Mouse (Mus musculus) CH12.LX (cell line): ENCODE data around the gene 6030408B16Rik. TPM values are rescaled to one million over a fixed set of nuclear protein-coding genes. Genes with fewer than 3 reads are reported as not detected.

Experiments used
- polyA plus RNA-seq: library from polyadenylated mRNA; unstranded; fragments of >175 nt; gene quantifications from 2 replicates; pipeline ENCODE4 v1.2.1, GENCODE M21; 2012; ENCODE audit warnings: low read depth; ENCODE audit not compliant: insufficient read length
- total RNA-seq, 2 experiments: library from RNA; depleted of rRNA; stranded (reverse); fragments of 300-350 nt in 1 of 2; fragments of >200 nt in 1 of 2; gene quantifications; 2 replicates each; pipeline ENCODE4 v1.2.3; 2012 to 2014

Gene 6030408B16Rik
- total and polyA plus RNA-seq, 3 experiments: 0.13 to 0.17 TPM; not detected in 1

Other genes starting within 250 kb of the 6030408B16Rik start
- gene Gm47841, start 245.8 kb upstream of the 6030408B16Rik start, total RNA-seq (2012; rRNA removed): not detected in 2 replicates
- gene Gm47841, start 245.8 kb upstream of the 6030408B16Rik start, total RNA-seq (2014; rRNA removed): not detected in 2 replicates
- gene Gm47841, start 245.8 kb upstream of the 6030408B16Rik start, polyA plus RNA-seq: not detected in 2 replicates
- gene Fignl2, start 214.6 kb upstream of the 6030408B16Rik start, total RNA-seq (2012; rRNA removed): not detected in 2 replicates
- not detected in 2 replicates for gene Fignl2, start 214.6 kb upstream of the 6030408B16Rik start, total RNA-seq (2014; rRNA removed)
- gene Fignl2, start 214.6 kb upstream of the 6030408B16Rik start, polyA plus RNA-seq: not detected in 2 replicates
- not detected in 2 replicates for gene Ankrd33, start 177.5 kb upstream of the 6030408B16Rik start, total RNA-seq (2012; rRNA removed)
- gene Ankrd33, start 177.5 kb upstream of the 6030408B16Rik start, total RNA-seq (2014; rRNA removed): not detected in 2 replicates
- gene Ankrd33, start 177.5 kb upstream of the 6030408B16Rik start, polyA plus RNA-seq: not detected in 2 replicates
- gene Acvrl1, start 164.7 kb upstream of the 6030408B16Rik start, total RNA-seq (2012; rRNA removed): 2.8 and 5.2 TPM in 2 replicates
- 4.0 and 6.3 TPM in 2 replicates for gene Acvrl1, start 164.7 kb upstream of the 6030408B16Rik start, total RNA-seq (2014; rRNA removed)
- gene Acvrl1, start 164.7 kb upstream of the 6030408B16Rik start, polyA plus RNA-seq: 9.5 and 10.3 TPM in 2 replicates
- gene Acvr1b, start 119.1 kb upstream of the 6030408B16Rik start, total RNA-seq (2012; rRNA removed): 3.3 and 4.8 TPM in 2 replicates
- gene Acvr1b, start 119.1 kb upstream of the 6030408B16Rik start, total RNA-seq (2014; rRNA removed): 2.6 and 2.9 TPM in 2 replicates
- gene Acvr1b, start 119.1 kb upstream of the 6030408B16Rik start, polyA plus RNA-seq: 2.7 TPM in 2 replicates
- gene Grasp, start 69.0 kb upstream of the 6030408B16Rik start, total RNA-seq (2012; rRNA removed): 2.9 and 6.7 TPM in 2 replicates
- 1.4 and 2.3 TPM in 2 replicates for gene Grasp, start 69.0 kb upstream of the 6030408B16Rik start, total RNA-seq (2014; rRNA removed)
- gene Grasp, start 69.0 kb upstream of the 6030408B16Rik start, polyA plus RNA-seq: 2.4 TPM in 2 replicates
- gene Nr4a1, start 38.9 kb upstream of the 6030408B16Rik start, total RNA-seq (2012; rRNA removed): 0.42 and 0.89 TPM in 2 replicates
- gene Nr4a1, start 38.9 kb upstream of the 6030408B16Rik start, total RNA-seq (2014; rRNA removed): 0.57 and 0.60 TPM in 2 replicates
- 1.1 and 1.6 TPM in 2 replicates for gene Nr4a1, start 38.9 kb upstream of the 6030408B16Rik start, polyA plus RNA-seq
- gene Atg101, start 8.9 kb upstream of the 6030408B16Rik start, total RNA-seq (2012; rRNA removed): 56.9 and 58.8 TPM in 2 replicates
- 61.2 and 61.3 TPM in 2 replicates for gene Atg101, start 8.9 kb upstream of the 6030408B16Rik start, total RNA-seq (2014; rRNA removed)
- 49.1 and 55.9 TPM in 2 replicates for gene Atg101, start 8.9 kb upstream of the 6030408B16Rik start, polyA plus RNA-seq
- gene Krt80, start 77.0 kb downstream of the 6030408B16Rik start, total RNA-seq (2012; rRNA removed): not detected in 2 replicates
- not detected in 2 replicates for gene Krt80, start 77.0 kb downstream of the 6030408B16Rik start, total RNA-seq (2014; rRNA removed)
- gene Krt80, start 77.0 kb downstream of the 6030408B16Rik start, polyA plus RNA-seq: 0.20 TPM in 1 of 2 replicates, not detected in the other
- 0.55 TPM in 2 replicates for gene Krt7, start 117.8 kb downstream of the 6030408B16Rik start, total RNA-seq (2012; rRNA removed)
- 0.46 and 0.81 TPM in 2 replicates for gene Krt7, start 117.8 kb downstream of the 6030408B16Rik start, total RNA-seq (2014; rRNA removed)
- gene Krt7, start 117.8 kb downstream of the 6030408B16Rik start, polyA plus RNA-seq: 2.5 and 4.1 TPM in 2 replicates
- gene Krt87, start 145.6 kb downstream of the 6030408B16Rik start, total RNA-seq (2012; rRNA removed): 0.08 TPM in 1 of 2 replicates, not detected in the other
- not detected in 2 replicates for gene Krt87, start 145.6 kb downstream of the 6030408B16Rik start, total RNA-seq (2014; rRNA removed)
- gene Krt87, start 145.6 kb downstream of the 6030408B16Rik start, polyA plus RNA-seq: 0.11 and 0.16 TPM in 2 replicates
- gene Krt88, start 154.5 kb downstream of the 6030408B16Rik start, total RNA-seq (2012; rRNA removed): not detected in 2 replicates
- gene Krt88, start 154.5 kb downstream of the 6030408B16Rik start, total RNA-seq (2014; rRNA removed): not detected in 2 replicates
- not detected in 2 replicates for gene Krt88, start 154.5 kb downstream of the 6030408B16Rik start, polyA plus RNA-seq
- not detected in 2 replicates for gene Krt81, start 170.5 kb downstream of the 6030408B16Rik start, total RNA-seq (2012; rRNA removed)
- not detected in 2 replicates for gene Krt81, start 170.5 kb downstream of the 6030408B16Rik start, total RNA-seq (2014; rRNA removed)
- gene Krt81, start 170.5 kb downstream of the 6030408B16Rik start, polyA plus RNA-seq: not detected in 2 replicates
- gene Krt86, start 180.3 kb downstream of the 6030408B16Rik start, total RNA-seq (2012; rRNA removed): not detected in 2 replicates
- not detected in 2 replicates for gene Krt86, start 180.3 kb downstream of the 6030408B16Rik start, total RNA-seq (2014; rRNA removed)
- not detected in 2 replicates for gene Krt86, start 180.3 kb downstream of the 6030408B16Rik start, polyA plus RNA-seq
- not detected in 2 replicates for gene Krt83, start 198.3 kb downstream of the 6030408B16Rik start, total RNA-seq (2012; rRNA removed)
- not detected in 2 replicates for gene Krt83, start 198.3 kb downstream of the 6030408B16Rik start, total RNA-seq (2014; rRNA removed)
- not detected in 2 replicates for gene Krt83, start 198.3 kb downstream of the 6030408B16Rik start, polyA plus RNA-seq
- gene Gm49425, start 224.0 kb downstream of the 6030408B16Rik start, total RNA-seq (2012; rRNA removed): not detected in 2 replicates
- not detected in 2 replicates for gene Gm49425, start 224.0 kb downstream of the 6030408B16Rik start, total RNA-seq (2014; rRNA removed)
- gene Gm49425, start 224.0 kb downstream of the 6030408B16Rik start, polyA plus RNA-seq: not detected in 2 replicates
- gene Krt84, start 239.6 kb downstream of the 6030408B16Rik start, total RNA-seq (2012; rRNA removed): not detected in 2 replicates
- not detected in 2 replicates for gene Krt84, start 239.6 kb downstream of the 6030408B16Rik start, total RNA-seq (2014; rRNA removed)
- not detected in 2 replicates for gene Krt84, start 239.6 kb downstream of the 6030408B16Rik start, polyA plus RNA-seq